Mouse (Mus musculus) ES-Bruce4 (cell line): ENCODE results near the gene March1.

Experiments
- CTCF ChIP-seq: IDR thresholded peaks from one replicate; pipeline ENCODE4 v1.8.1; 2011; ENCODE audit warnings: low read depth, low read length
- EP300 ChIP-seq: IDR thresholded peaks from 2 replicates; pipeline ENCODE4 v1.6.1; 2011; ENCODE audit warnings: low read depth, low read length; ENCODE audit not compliant: insufficient read depth

DNA sequence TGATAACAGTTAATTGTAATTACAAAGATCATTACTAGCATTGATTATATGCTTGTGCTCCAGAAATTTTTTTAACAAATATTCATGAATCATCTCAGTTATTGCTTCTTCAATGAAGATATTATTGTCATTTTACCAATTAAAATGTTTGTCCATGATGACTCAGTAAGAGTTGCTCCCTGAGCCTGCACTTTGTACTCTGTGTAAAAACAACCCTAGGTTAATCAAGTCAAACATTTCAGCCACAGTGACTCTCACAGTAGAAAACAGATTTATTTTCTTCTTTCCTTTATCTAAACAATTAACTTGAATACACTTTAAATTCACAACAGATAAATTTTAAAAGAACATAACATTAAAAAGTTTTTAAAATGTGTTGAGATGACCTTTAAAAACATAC lies 708.7 kb downstream of the March1 start:
- TF ChIP-seq CTCF (no peak), EP300 (no peak)
